Mouse (Mus musculus) myocyte (in vitro differentiated cells): ENCODE measurements around the gene Fzr1. TPM values are rescaled to one million over a fixed set of nuclear protein-coding genes. Genes with fewer than 3 reads are reported as not detected.

ENCODE experiments used
- H3K27me3 ChIP-seq: one replicate; pipeline ENCODE4 v1.6.1; 2011; ENCODE audit not compliant: control insufficient read depth, insufficient read depth, insufficient read length
- H3K36me3 ChIP-seq: one replicate; pipeline ENCODE4 v1.6.1; 2011; ENCODE audit not compliant: control insufficient read depth, insufficient read depth
- H3K4me2 ChIP-seq: one replicate; pipeline ENCODE4 v1.6.1; 2011; ENCODE audit warnings: low read depth, control low read depth
- H3K4me3 ChIP-seq: one replicate; pipeline ENCODE4 v1.5.1; 2011; ENCODE audit warnings: mild to moderate bottlenecking, control low read depth, moderate library complexity
- H3K79me2 ChIP-seq: one replicate; pipeline ENCODE4 v1.6.1; 2011; ENCODE audit not compliant: control insufficient read depth, insufficient read depth
- H3ac ChIP-seq: one replicate; pipeline ENCODE4 v1.6.1; 2011; ENCODE audit not compliant: control insufficient read depth, insufficient read length
- CEBPB ChIP-seq: IDR thresholded peaks from 2 replicates; pipeline ENCODE4 v1.6.1; 2011; ENCODE audit warnings: mild to moderate bottlenecking, moderate library complexity; ENCODE audit not compliant: poor library complexity, insufficient read depth, severe bottlenecking
- E2F4 ChIP-seq: IDR thresholded peaks from one replicate; pipeline ENCODE4 v1.6.1; 2011; ENCODE audit warnings: mild to moderate bottlenecking, control low read depth, moderate library complexity; ENCODE audit not compliant: insufficient read depth
- MAX ChIP-seq: IDR thresholded peaks from one replicate; pipeline ENCODE4 v1.6.1; 2011; ENCODE audit warnings: low read depth, mild to moderate bottlenecking, control low read depth
- MYOD1 ChIP-seq, 3 experiments: IDR thresholded peaks; one replicate each; pipeline ENCODE4 v1.6.1; 2011; ENCODE audit warnings: control low read depth in 2 of 3, low read depth in 2 of 3, mild to moderate bottlenecking in 2 of 3, moderate library complexity in 1 of 3; ENCODE audit not compliant: insufficient read length in 2 of 3, control insufficient read depth in 1 of 3
- MYOG ChIP-seq, 3 experiments: IDR thresholded peaks; one replicate each; pipeline ENCODE4 v1.6.1; 2011; ENCODE audit warnings: control low read depth in 2 of 3, low read depth in 2 of 3, mild to moderate bottlenecking in 2 of 3; ENCODE audit not compliant: insufficient read length in 2 of 3, control insufficient read depth in 1 of 3, insufficient read depth in 1 of 3
- POLR2A ChIP-seq: IDR thresholded peaks from one replicate; pipeline ENCODE4 v1.6.1; 2011; ENCODE audit warnings: low read depth, mild to moderate bottlenecking, control low read depth, moderate library complexity; ENCODE audit not compliant: insufficient read length
- POLR2AphosphoS2 ChIP-seq: IDR thresholded peaks from one replicate; pipeline ENCODE4 v1.6.1; 2011; ENCODE audit warnings: low read depth, control low read depth; ENCODE audit not compliant: insufficient read length
- REST ChIP-seq: IDR thresholded peaks from one replicate; pipeline ENCODE4 v1.6.1; 2011; ENCODE audit warnings: mild to moderate bottlenecking, control low read depth, moderate library complexity; ENCODE audit not compliant: insufficient read depth, insufficient read length
- SRF ChIP-seq: IDR thresholded peaks from one replicate; pipeline ENCODE4 v1.6.1; 2011; ENCODE audit warnings: low read depth; ENCODE audit not compliant: control insufficient read depth, insufficient read length
- TCF12 ChIP-seq: IDR thresholded peaks from one replicate; pipeline ENCODE4 v1.6.1; 2011; ENCODE audit warnings: mild to moderate bottlenecking, control low read depth; ENCODE audit not compliant: poor library complexity, insufficient read depth, severe bottlenecking
- TCF3 ChIP-seq: IDR thresholded peaks from one replicate; pipeline ENCODE4 v1.6.1; 2011; ENCODE audit warnings: low read depth, control low read depth; ENCODE audit not compliant: insufficient read length
- USF1 ChIP-seq: IDR thresholded peaks from one replicate; pipeline ENCODE4 v1.6.1; 2011; ENCODE audit warnings: low read depth, mild to moderate bottlenecking, control low read depth, moderate library complexity
- polyA plus RNA-seq: library from polyadenylated mRNA; unstranded; fragments of >200 nt; fragmentation: generic; extraction: Trizol; gene quantifications from one replicate; pipeline ENCODE4 v1.2.1, GENCODE M21; 2012; ENCODE audit warnings: missing spikeins

Gene Fzr1
- polyA plus RNA-seq, 1 experiment: 42.0 TPM

DNA sequence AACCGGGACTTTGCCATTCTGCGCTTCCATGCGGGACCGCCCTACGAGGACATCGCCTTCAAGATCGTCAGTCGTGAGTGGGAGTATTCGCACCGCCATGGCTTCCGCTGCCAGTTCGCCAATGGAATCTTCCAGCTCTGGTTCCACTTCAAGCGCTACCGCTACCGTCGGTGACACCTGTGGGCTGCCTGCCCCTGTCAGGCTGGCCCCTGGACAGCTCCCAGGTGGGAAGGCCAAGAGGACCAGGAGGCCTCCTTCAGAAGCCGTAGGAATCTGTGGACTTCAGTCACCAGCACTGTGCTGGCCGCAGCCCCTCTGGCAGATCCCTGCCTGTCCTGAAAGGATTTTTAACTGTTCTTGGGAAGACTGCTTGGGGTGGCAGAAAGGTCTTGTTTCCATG is 52.5 kb downstream of the Fzr1 start:
- Histone ChIP-seq H3K4me2 (no peak overlapping the region), H3K27me3 (no peaks in the 10 kb centered on the region), H3K36me3 (peaks cover 10% of the 10 kb centered on the region), H3K4me3 (no peak overlapping the region), H3ac (no peak overlapping the region), H3K79me2 (peaks cover 19% of the 10 kb centered on the region)
- TF ChIP-seq POLR2AphosphoS2 (no peak), SRF (no peak), CEBPB (no peak), TCF12 (no peak), POLR2A (no peak), MYOG (IDR thresholded peaks at IDR 0.05; ENCODE audit: control insufficient read depth in 1 of 3, insufficient read depth in 1 of 3, insufficient read length in 2 of 3, low read depth in 2 of 3) (no peak), MYOD1 (IDR thresholded peaks at IDR 0.05; ENCODE audit: control insufficient read depth in 1 of 3, insufficient read length in 2 of 3, low read depth in 2 of 3) (no peak), USF1 (no peak), TCF3 (no peak), REST (no peak), MAX (no peak), E2F4 (no peak)

DNA sequence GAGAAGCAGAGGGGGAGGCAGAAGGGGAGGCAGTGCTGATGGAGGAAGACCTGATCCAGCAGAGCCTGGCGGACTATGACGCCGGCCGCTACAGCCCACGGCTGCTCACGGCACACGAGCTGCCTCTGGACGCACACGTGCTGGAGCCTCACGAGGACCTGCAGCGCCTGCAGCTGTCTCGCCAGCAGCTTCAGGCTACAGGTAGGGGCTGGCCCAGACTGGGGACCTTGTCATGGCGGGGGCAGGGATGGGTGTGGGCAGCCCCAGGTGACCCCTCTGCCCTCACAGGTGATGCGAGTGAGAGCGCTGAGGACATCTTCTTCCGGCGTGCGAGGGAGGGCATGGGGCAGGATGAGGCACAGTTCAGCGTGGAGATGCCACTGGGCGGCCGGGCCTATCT is 53.1 kb downstream of the Fzr1 start:
- peaks cover 19% of the 10 kb centered on the region for H3K79me2 ChIP-seq
- H3K4me2 ChIP-seq: no peak overlapping the region
- no peaks in the 10 kb centered on the region for H3K27me3 ChIP-seq
- peaks cover 10% of the 10 kb centered on the region for H3K36me3 ChIP-seq
- no peak overlapping the region for H3ac ChIP-seq
- TF ChIP-seq REST (no peak), TCF12 (no peak), POLR2A (no peak), E2F4 (no peak), MYOD1 (IDR thresholded peaks at IDR 0.05; ENCODE audit: control insufficient read depth in 1 of 3, insufficient read length in 2 of 3, low read depth in 2 of 3) (no peak), POLR2AphosphoS2 (no peak), MAX (no peak), TCF3 (no peak), SRF (no peak), USF1 (no peak), MYOG (IDR thresholded peaks at IDR 0.05; ENCODE audit: control insufficient read depth in 1 of 3, insufficient read depth in 1 of 3, insufficient read length in 2 of 3, low read depth in 2 of 3) (no peak)
- H3K4me3 ChIP-seq: no peak overlapping the region

DNA sequence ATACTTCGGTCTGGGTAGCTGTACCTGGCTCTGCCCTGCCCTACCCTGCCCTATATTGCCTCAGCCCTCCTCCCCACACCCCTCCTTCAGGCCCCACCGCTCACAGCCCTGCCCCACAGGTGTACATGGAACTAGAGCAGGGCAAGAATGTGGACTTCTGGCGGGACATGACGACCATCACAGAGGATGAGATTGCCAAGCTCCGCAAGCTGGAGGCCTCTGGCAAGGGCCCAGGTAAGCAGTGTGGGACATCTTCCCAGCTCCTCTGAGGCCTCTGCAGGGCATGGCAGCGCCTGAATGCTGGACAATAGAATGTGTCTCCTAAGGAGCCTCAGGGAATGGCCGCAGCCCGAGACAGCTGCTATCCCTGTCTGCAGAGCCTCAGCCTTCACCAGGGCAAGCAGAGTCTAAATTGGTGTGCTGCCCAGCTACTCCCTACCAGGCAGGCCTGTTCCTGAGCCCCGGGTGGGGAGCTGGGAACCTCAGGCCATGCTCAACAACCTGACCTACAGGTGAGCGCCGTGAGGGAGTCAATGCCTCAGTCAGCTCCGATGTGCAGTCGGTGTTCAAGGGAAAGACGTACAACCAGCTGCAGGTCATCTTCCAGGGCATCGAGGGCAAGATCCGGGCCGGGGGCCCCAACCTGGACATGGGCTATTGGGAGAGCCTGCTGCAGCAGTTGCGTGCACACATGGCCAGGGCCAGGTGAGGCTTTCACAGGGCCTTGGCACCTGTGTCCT is 54.4 kb downstream of the Fzr1 start:
- Histone ChIP-seq H3ac (no peak overlapping the region), H3K79me2 (peaks cover 19% of the 10 kb centered on the region), H3K4me2 (no peak overlapping the region), H3K36me3 (peaks cover 10% of the 10 kb centered on the region), H3K27me3 (no peaks in the 10 kb centered on the region), H3K4me3 (no peak overlapping the region)
- TF ChIP-seq USF1 (no peak), TCF12 (no peak), MYOD1 (IDR thresholded peaks at IDR 0.05; ENCODE audit: control insufficient read depth in 1 of 3, insufficient read length in 2 of 3, low read depth in 2 of 3) (no peak), TCF3 (no peak), POLR2AphosphoS2 (no peak), MAX (no peak), MYOG (IDR thresholded peaks at IDR 0.05; ENCODE audit: control insufficient read depth in 1 of 3, insufficient read depth in 1 of 3, insufficient read length in 2 of 3, low read depth in 2 of 3) (no peak), E2F4 (no peak), CEBPB (no peak), SRF (no peak), REST (no peak), POLR2A (no peak)

DNA sequence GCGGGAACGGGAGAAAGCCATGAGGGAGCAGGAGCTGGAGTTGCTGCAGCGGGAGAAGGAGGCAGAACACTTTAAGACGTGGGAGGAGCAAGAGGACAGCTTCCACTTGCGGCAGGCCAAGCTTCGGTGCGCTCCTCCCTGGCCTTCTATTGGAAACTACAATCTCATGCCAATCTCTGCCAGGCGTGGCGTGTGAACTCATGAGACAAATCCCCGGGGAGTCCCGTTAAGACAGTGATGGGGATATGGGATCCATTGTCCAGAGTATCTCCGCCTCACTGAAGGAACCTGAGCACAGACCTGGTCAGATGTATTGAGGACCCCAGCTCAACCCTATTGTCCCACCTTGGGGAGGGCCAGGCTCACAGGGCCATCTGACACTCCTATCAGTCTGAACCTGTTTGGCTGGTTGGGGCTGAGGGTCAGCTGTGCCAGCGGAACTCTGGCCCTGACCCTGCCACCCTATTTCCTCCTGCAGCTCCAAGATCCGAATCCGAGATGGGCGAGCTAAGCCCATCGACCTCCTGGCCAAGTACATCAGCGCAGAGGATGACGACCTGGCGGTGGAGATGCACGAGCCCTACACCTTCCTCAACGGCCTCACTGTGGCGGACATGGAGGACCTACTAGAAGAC is 55.1 kb downstream of the Fzr1 start:
- H3K4me3 ChIP-seq: no peak overlapping the region
- TF ChIP-seq MAX (no peak), MYOG (IDR thresholded peaks at IDR 0.05; ENCODE audit: control insufficient read depth in 1 of 3, insufficient read depth in 1 of 3, insufficient read length in 2 of 3, low read depth in 2 of 3) (no peak), TCF12 (no peak), TCF3 (no peak), CEBPB (no peak), POLR2A (no peak), USF1 (no peak), MYOD1 (IDR thresholded peaks at IDR 0.05; ENCODE audit: control insufficient read depth in 1 of 3, insufficient read length in 2 of 3, low read depth in 2 of 3) (no peak)
- H3K27me3 ChIP-seq: no peaks in the 10 kb centered on the region
- H3K36me3 ChIP-seq: peaks cover 10% of the 10 kb centered on the region
- H3K79me2 ChIP-seq: peaks cover 19% of the 10 kb centered on the region
- H3K4me2 ChIP-seq: no peak overlapping the region
- H3ac ChIP-seq: no peak overlapping the region
